Mouse (Mus musculus): ENCODE measurements around the gene Wnt5a. TPM values are rescaled to one million over a fixed set of nuclear protein-coding genes. Genes with fewer than 3 reads are reported as not detected.

Wnt5a gene
- total RNA-seq (2023): not detected

GRCm38 (mm10) chr14:28504101-28505050, at the start of gene Wnt5a:
TSS of gene Wnt5a (plus strand) at chr14:28504750.

Data from monocyte, adult 59 days (primary cell).